Mouse (Mus musculus) CH12.LX (cell line): Measurements from ENCODE around the gene Ccdc8.

Source experiments
- CTCF ChIP-seq, 2 experiments: IDR thresholded peaks in 1 of 2; conservative IDR thresholded peaks in 1 of 2; 2 replicates each; pipeline ENCODE4 v1.5.1; 2011 to 2012; ENCODE audit warnings: low read depth in 2 of 2, low read length in 2 of 2, improper control_type of control experiment in 1 of 2, inconsistent platforms in 1 of 2, mild to moderate bottlenecking in 1 of 2, moderate library complexity in 1 of 2
- EP300 ChIP-seq: IDR thresholded peaks from 2 replicates; pipeline ENCODE4 v1.6.1; 2011; ENCODE audit warnings: low read length, improper control_type of control experiment
- POLR2A ChIP-seq: IDR thresholded peaks from 2 replicates; pipeline ENCODE4 v1.6.1; 2011; ENCODE audit warnings: low read depth, mild to moderate bottlenecking, improper control_type of control experiment, low read length
- SMC3 ChIP-seq: IDR thresholded peaks from 2 replicates; pipeline ENCODE4 v1.6.1; 2011; ENCODE audit warnings: low read depth, low read length, improper control_type of control experiment
- TCF12 ChIP-seq: IDR thresholded peaks from 2 replicates; pipeline ENCODE4 v1.6.1; 2014; ENCODE audit warnings: low read depth, mild to moderate bottlenecking, inconsistent platforms, low read length, improper control_type of control experiment
- ZKSCAN1 ChIP-seq: IDR thresholded peaks from 2 replicates; pipeline ENCODE4 v1.6.1; 2012; ENCODE audit warnings: low read depth, inconsistent platforms, low read length, improper control_type of control experiment, borderline replicate concordance
- ZNF384 ChIP-seq: IDR thresholded peaks from 2 replicates; pipeline ENCODE4 v1.6.1; 2012; ENCODE audit warnings: low read depth, low read length, improper control_type of control experiment, inconsistent platforms

DNA sequence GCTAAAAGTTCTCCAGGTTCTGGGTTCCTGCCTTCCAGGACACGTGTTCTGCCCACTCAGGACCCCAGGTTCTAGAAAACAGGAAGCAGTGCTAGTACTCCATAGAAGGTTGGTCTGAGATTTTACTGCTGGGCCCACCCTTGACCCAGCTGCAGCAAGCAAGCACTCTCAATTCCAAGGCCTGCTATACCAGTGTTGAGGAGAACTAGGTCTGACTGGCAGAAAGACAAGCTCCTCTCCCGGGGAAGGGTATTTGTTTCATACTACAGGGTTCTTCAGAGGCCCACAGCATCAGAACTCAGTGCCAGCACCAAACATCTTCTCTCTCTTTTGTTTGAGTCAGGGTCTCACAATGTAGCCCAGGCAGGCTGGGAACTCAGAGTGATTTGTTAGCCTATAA is 25.4 kb downstream of the Ccdc8 start:
- TF ChIP-seq POLR2A (no peak), ZNF384 (no peak), TCF12 (no peak), ZKSCAN1 (no peak), EP300 (no peak), CTCF (conservative IDR thresholded peaks at IDR 0.05 in 1 of 2, IDR thresholded peaks at IDR 0.05 in 1 of 2; ENCODE audit: low read depth in 2 of 2, low read length in 2 of 2) (no peak), SMC3 (no peak)
